Mouse (Mus musculus) intestine, embryonic 14.5 days (tissue): Measurements from ENCODE around the gene Nxph4. TPM values are rescaled to one million over a fixed set of nuclear protein-coding genes. Genes with fewer than 3 reads are reported as not detected.

Experiments
- ATAC-seq: fragments of 200-750 bp; cut with Nextera tagmentation; replicated peaks from 2 replicates; pipeline ENCODE4 v1.8.0; 2017; ENCODE audit warnings: low read depth, moderate number of reproducible peaks, moderate TSS enrichment, moderate library complexity; ENCODE audit not compliant: low FRiP score, low TSS enrichment
- DNase-seq: peaks from one replicate; pipeline ENCODE4 v3.0.0-alpha.2; 2018; ENCODE audit warnings: low spot score
- H3K27ac ChIP-seq: fragments of 300-500 bp; sonication (generic); 2 replicates; pipeline ENCODE4 v1.5.1; 2014; ENCODE audit warnings: low read depth, mild to moderate bottlenecking, control low read depth
- H3K27me3 ChIP-seq: fragments of 300-500 bp; sonication (generic); replicated peaks from 2 replicates; pipeline ENCODE4 v1.6.1; 2014; ENCODE audit warnings: low read length, control low read depth; ENCODE audit not compliant: control insufficient read depth, insufficient read depth
- H3K36me3 ChIP-seq: fragments of 300-500 bp; sonication (generic); 2 replicates; pipeline ENCODE4 v1.6.1; 2014; ENCODE audit warnings: low read length, control low read depth; ENCODE audit not compliant: control insufficient read depth, insufficient read depth
- H3K4me1 ChIP-seq: fragments of 300-500 bp; sonication (generic); replicated peaks from 2 replicates; pipeline ENCODE4 v1.6.1; 2014; ENCODE audit warnings: low read length, control low read depth, mixed read lengths; ENCODE audit not compliant: control insufficient read depth, insufficient read depth
- H3K4me2 ChIP-seq: fragments of 300-500 bp; sonication (generic); 2 replicates; pipeline ENCODE4 v1.6.1; 2014; ENCODE audit warnings: low read length
- H3K4me3 ChIP-seq: fragments of 300-500 bp; sonication (generic); 2 replicates; pipeline ENCODE4 v1.5.1; 2014; ENCODE audit warnings: low read depth, low read length, control low read depth, mixed read lengths
- H3K9ac ChIP-seq: fragments of 300-500 bp; sonication (generic); 2 replicates; pipeline ENCODE4 v1.6.1; 2014; ENCODE audit warnings: mild to moderate bottlenecking, low read length
- H3K9me3 ChIP-seq: fragments of 300-500 bp; sonication (generic); 2 replicates; pipeline ENCODE4 v1.6.1; 2016; ENCODE audit warnings: low read length, control low read depth; ENCODE audit not compliant: control insufficient read depth
- WGBS: fragments of 180-500 bp; shearing (Covaris S2); extraction: QIAGEN DNeasy Blood & Tissue Kit; methylation state at CpG from one replicate; pipeline ENCODE4 v1.1.7; 2014; 5-methylcytosine and 5-hydroxymethylcytosine counted together
- polyA plus RNA-seq: library from polyadenylated mRNA; unstranded; fragments of >200 nt; fragmentation: Nextera tagmentation; extraction: Ambion mirVana; gene quantifications from 2 replicates; pipeline ENCODE4 v1.2.1, GENCODE M21; 2014

The Nxph4 gene
- polyA plus RNA-seq, 1 experiment from 2014 or later = 5.5 TPM

DNA sequence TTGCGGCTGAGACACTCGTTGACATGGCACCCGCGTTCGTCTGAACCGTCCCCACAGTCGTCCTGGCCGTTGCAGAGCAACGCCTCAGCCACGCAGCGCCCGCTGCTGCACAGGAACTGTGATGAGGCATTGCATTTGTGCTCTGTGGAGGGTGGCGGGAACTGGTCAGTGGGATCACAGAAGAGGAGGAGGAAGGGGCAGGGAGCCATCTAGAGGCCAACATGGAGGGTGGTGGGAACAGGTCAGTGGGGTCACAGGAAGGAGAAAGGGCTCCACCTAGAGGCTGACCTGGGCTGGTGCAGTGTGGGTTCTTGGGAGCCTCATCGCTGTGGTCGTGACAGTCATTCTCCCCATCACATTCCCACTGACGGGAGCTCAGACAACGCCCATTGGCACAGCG is 21.3 kb upstream of the Nxph4 start:
- Histone ChIP-seq H3K27ac (no peak overlapping the region), H3K9ac (no peak overlapping the region), H3K4me2 (no peak overlapping the region), H3K4me1 (no peaks in the 10 kb centered on the region), H3K36me3 (peaks cover 96% of the 10 kb centered on the region), H3K4me3 (no peak overlapping the region), H3K27me3 (no peaks in the 10 kb centered on the region), H3K9me3 (no peaks in the 10 kb centered on the region)
- DNase-seq (no peak), ATAC-seq (no peak)
- 73% methylated on average over 18 of the region's 18 CpGs for WGBS

DNA sequence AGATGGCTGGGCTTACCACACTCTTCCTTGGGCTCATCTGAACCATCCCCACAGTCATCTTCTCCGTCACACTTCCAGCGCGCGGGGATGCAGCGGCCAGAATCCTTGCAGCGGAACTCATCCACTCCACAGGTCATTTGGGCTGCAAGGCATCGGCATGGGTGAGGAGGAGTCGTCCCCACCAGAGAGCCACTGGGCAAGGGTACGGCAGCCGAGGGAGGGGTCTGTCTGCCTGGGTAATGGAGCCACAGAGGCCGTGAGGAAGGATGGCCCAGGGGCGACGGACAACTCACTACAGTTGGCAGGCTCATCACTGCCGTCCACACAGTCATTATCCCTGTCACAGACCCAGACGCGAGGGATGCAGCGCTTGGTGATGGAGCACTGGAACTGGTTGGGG is 15.5 kb upstream of the Nxph4 start:
- DNase-seq (no peak), ATAC-seq (no peak)
- Histone ChIP-seq H3K4me3 (no peak overlapping the region), H3K27me3 (no peaks in the 10 kb centered on the region), H3K4me2 (no peak overlapping the region), H3K9me3 (no peaks in the 10 kb centered on the region), H3K27ac (no peak overlapping the region), H3K36me3 (peaks cover 96% of the 10 kb centered on the region), H3K4me1 (no peaks in the 10 kb centered on the region), H3K9ac (no peak overlapping the region)
- 88% methylated on average over 17 of the region's 17 CpGs for WGBS

DNA sequence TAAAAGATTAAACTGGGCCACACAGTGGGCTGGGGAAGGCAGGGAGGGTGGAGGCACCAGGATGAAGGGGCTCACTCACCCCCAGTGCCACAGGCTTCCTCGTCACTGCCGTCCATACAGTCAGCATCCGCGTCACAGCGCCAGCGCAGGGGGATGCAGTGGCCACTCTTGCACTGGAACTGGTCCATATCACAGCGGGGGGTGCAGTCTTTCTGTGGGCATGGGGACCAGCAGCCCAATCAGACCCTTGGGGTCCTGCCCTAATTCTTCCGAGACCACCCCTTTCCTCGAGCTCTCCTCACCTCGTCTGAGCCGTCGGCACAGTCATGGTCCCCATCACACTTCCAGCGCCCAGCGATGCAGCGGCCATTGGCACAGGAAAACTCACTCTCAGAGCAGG is 13.9 kb upstream of the Nxph4 start:
- H3K4me2 ChIP-seq = no peak overlapping the region
- DNase-seq = no peak
- no peak overlapping the region for H3K9ac ChIP-seq
- H3K4me3 ChIP-seq = no peak overlapping the region
- no peak for ATAC-seq
- no peaks in the 10 kb centered on the region for H3K9me3 ChIP-seq
- H3K27ac ChIP-seq = no peak overlapping the region
- peaks cover 98% of the 10 kb centered on the region for H3K36me3 ChIP-seq
- no peaks in the 10 kb centered on the region for H3K4me1 ChIP-seq
- no peaks in the 10 kb centered on the region for H3K27me3 ChIP-seq
- 93% methylated on average over 15 of the region's 15 CpGs for WGBS

DNA sequence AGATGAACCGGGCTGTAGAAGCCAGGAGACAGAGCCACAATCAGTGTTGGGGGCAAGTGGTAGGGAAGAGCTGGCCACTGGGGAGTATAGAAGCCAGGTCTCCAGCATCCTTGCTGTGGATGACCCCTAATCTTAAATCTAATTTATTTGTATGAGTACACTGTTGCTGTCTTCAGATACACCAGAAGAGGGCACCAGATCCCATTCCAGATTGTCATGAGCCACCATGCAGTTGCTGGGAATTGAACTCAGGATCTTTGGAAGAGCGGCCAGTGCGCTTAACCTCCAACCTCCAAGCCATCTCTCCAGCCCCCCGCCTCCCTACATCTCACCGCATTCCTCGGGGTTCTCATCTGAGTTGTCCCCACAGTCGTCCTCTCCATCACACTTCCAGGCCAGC is 12.1 kb upstream of the Nxph4 start:
- no peak for ATAC-seq
- no peaks in the 10 kb centered on the region for H3K4me1 ChIP-seq
- no peak overlapping the region for H3K9ac ChIP-seq
- H3K4me2 ChIP-seq = no peak overlapping the region
- H3K27ac ChIP-seq = no peak overlapping the region
- H3K4me3 ChIP-seq = no peak overlapping the region
- no peak for DNase-seq
- no peaks in the 10 kb centered on the region for H3K27me3 ChIP-seq
- no peaks in the 10 kb centered on the region for H3K9me3 ChIP-seq
- 90% methylated on average over 7 of the region's 7 CpGs for WGBS
- H3K36me3 ChIP-seq = peaks cover 97% of the 10 kb centered on the region

DNA sequence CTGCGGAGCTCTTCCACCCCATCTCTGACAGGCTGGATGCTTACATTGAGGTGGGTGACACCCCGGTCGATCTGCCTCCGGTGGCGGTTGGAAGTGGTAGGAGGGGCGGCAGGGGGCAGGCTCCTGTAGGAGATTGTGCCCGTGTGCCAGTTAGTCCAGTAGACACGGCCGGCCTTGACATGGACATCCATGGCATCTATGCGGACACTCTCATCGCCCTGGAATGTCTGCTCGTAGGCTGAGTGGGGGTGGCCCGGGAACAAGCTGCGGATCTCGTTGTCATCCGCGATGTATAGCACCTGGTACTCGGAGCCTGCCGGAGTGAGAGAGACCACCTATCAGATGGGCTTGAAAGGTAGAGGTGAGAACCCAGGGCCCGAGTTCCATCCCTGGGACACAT is 10.0 kb upstream of the Nxph4 start:
- Histone ChIP-seq H3K4me1 (no peaks in the 10 kb centered on the region), H3K27ac (no peak overlapping the region), H3K9me3 (no peaks in the 10 kb centered on the region), H3K9ac (no peak overlapping the region), H3K36me3 (peaks cover 96% of the 10 kb centered on the region), H3K4me3 (no peak overlapping the region), H3K27me3 (no peaks in the 10 kb centered on the region), H3K4me2 (no peak overlapping the region)
- DNase-seq = no peak
- ATAC-seq = no peak
- WGBS = 90% methylated on average over 20 of the region's 20 CpGs

DNA sequence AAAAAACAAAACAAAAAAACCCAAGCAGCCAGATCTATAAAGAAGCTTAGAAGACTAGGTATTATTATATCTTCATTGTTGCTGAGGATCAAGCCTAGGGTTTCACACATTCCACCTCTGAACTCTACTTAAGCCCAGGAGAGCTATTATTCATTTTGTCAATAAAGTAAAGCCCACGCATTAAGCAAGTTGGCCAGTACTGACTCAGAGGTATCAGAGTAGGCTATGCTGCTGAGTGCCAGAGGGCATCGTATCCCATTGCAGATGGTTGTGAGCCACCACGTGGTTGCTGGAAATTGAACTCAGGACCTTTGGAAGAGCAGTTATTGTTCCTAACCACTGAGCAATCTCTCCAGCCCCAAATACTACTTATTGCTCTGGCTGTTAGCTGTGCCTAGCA is 9.6 kb upstream of the Nxph4 start:
- no peaks in the 10 kb centered on the region for H3K9me3 ChIP-seq
- no peak overlapping the region for H3K4me3 ChIP-seq
- H3K9ac ChIP-seq = no peak overlapping the region
- H3K4me1 ChIP-seq = no peaks in the 10 kb centered on the region
- DNase-seq (no peak), ATAC-seq (no peak)
- WGBS = 73% methylated on average over 3 of the region's 3 CpGs
- no peak overlapping the region for H3K4me2 ChIP-seq
- no peak overlapping the region for H3K27ac ChIP-seq
- no peaks in the 10 kb centered on the region for H3K27me3 ChIP-seq
- H3K36me3 ChIP-seq = peaks cover 96% of the 10 kb centered on the region

DNA sequence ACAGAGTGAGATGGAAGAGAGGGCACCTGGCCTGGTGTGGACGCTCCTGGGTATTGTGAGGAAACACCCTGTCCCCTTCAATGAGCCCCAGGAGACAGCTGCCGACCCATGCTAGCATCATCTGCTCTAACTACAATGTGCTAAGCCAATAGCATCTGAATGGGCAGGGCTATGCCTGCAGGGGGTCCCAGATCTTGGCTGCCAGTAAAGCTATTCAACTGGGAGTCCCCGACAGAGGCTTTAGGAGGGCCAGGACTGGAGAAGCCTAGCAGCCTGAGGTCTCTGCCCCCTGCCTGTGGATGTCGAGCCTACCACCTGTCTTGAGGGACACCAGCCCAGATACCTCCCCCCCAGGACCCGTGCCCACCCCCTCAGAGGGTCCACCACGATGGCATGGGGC is 8.4 kb upstream of the Nxph4 start:
- Histone ChIP-seq H3K4me3 (no peak overlapping the region), H3K9me3 (no peaks in the 10 kb centered on the region), H3K4me1 (no peaks in the 10 kb centered on the region), H3K36me3 (peaks cover 90% of the 10 kb centered on the region), H3K27me3 (no peaks in the 10 kb centered on the region), H3K27ac (no peak overlapping the region), H3K9ac (no peak overlapping the region), H3K4me2 (no peak overlapping the region)
- WGBS = 63% methylated on average over 5 of the region's 6 CpGs
- ATAC-seq (no peak), DNase-seq (no peak)

DNA sequence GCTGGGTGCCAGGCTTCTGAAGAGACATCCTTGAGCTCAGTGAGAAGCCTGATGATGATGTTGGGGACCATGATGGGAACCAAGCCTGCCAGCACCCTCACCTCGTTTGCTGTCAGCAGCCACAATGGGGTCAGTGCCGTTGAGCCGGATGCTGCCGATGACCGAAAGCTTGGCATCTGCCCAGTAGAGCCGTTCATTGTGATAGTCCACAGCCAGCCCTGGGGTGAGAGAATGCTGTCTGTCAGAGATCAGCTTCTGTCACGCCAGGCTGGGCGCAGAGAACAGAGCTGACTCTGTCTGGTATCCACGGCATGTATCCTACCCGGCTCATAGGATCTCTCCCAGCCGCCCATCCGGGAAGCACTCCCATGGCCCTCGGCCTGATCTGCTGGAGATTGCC is 7.7 kb upstream of the Nxph4 start:
- H3K27ac ChIP-seq = no peak overlapping the region
- H3K4me1 ChIP-seq = no peaks in the 10 kb centered on the region
- peaks cover 84% of the 10 kb centered on the region for H3K36me3 ChIP-seq
- no peak overlapping the region for H3K9ac ChIP-seq
- H3K9me3 ChIP-seq = no peaks in the 10 kb centered on the region
- DNase-seq = no peak
- H3K4me3 ChIP-seq = no peak overlapping the region
- 93% methylated on average over 13 of the region's 13 CpGs for WGBS
- ATAC-seq = no peak
- no peak overlapping the region for H3K4me2 ChIP-seq
- H3K27me3 ChIP-seq = no peaks in the 10 kb centered on the region

DNA sequence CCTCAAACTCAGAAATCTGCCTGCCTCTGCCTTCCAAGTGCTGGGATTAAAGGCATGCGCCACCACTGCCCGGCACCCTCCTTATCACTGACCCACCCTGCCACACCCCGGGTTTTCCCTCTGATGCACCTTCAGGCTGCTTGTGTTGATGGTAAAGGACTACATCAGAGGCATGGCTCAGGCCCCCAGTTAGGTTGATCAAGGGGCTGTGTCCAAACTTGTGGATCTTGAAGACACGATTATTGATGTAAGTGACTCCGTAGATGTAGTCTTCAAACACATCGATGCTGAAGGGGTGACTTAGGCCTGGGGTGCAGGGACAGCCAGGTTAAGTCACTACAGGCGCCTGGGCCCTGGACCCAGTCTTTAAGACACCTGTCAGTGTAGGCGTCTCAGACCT is 7.2 kb upstream of the Nxph4 start:
- Histone ChIP-seq H3K9me3 (no peaks in the 10 kb centered on the region), H3K4me1 (no peaks in the 10 kb centered on the region; the same call in 1 of the 2 replicates), H3K27ac (no peak overlapping the region), H3K4me2 (no peak overlapping the region), H3K4me3 (no peak overlapping the region), H3K27me3 (peaks cover under 1% of the 10 kb centered on the region), H3K36me3 (peaks cover 79% of the 10 kb centered on the region), H3K9ac (no peak overlapping the region)
- ATAC-seq = no peak
- WGBS = 95% methylated on average over 8 of the region's 8 CpGs
- no peak for DNase-seq
